Mouse (Mus musculus) heart, adult 9 months (tissue): Measurements from ENCODE around the gene Map3k11.
"Not testable (repeated sequence)": the region's sequence is repeated elsewhere in the genome, so short reads cannot be mapped to it uniquely, and the experiment has no call there.

Source experiments
- DNase-seq, 2 experiments: peaks; one replicate each; pipeline ENCODE4 v3.0.0; 2022; ENCODE audit warnings: low spot score in 2 of 2

Gene Map3k11

DNA sequence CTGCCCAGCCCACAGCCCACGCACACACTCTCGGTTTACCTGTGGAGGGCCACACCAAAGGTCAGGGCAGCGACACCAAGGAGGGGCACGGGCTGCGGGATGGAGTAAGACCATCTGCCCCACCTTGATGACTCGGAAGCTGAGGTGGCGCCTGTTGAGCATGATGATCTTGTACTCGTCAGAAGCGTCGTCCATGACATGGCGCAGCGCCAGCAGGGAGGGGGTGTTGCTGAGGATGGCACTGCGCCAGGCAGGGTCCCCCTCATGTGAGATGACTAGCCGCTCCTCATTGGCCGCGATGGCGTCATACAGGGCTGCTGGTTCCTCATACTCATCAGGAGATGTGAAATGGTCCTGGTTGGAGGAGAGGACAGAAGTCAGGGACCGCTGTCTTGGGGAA is 22.2 kb upstream of the Map3k11 start:
- DNase-seq = no peak

- DNase-seq = no peak
These were observed 20.2 kb upstream of the Map3k11 start for GRCm38 (mm10) chr19:5668372-5668771.

GRCm38 (mm10) chr19:5680432-5680831 is 8.1 kb upstream of the Map3k11 start:
- no peak for DNase-seq

- no peak for DNase-seq
These were observed 4.3 kb upstream of the Map3k11 start for GRCm38 (mm10) chr19:5684236-5684635.

GRCm38 (mm10) chr19:5684985-5685384 is 3.6 kb upstream of the Map3k11 start:
- DNase-seq = no peak

DNA sequence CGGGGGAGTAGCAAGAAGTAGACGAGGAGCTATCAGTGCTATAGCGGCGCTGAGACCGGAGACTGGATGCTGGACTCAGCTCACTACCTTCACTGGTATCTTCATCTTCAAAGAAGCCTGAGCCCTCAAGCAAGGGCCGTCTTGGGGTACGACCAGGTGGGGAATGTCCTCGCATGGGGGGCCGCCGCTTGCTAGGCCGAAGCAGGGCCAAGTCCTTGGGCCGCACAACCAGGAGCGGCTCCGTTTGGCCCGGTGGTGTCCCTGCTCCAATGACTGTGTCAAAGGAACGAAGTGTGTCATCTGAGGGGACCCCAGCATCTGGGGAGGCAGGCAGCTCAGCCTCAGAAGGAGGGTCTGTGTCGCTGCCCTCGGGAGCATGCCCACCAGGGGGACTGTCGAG is 3.1 kb upstream of the Map3k11 start:
- no peak for DNase-seq

- no peak for DNase-seq
These were observed 2.7 kb upstream of the Map3k11 start for GRCm38 (mm10) chr19:5685861-5686260.

- DNase-seq = no peak
These were observed 2.1 kb upstream of the Map3k11 start for GRCm38 (mm10) chr19:5686437-5686836.

DNA sequence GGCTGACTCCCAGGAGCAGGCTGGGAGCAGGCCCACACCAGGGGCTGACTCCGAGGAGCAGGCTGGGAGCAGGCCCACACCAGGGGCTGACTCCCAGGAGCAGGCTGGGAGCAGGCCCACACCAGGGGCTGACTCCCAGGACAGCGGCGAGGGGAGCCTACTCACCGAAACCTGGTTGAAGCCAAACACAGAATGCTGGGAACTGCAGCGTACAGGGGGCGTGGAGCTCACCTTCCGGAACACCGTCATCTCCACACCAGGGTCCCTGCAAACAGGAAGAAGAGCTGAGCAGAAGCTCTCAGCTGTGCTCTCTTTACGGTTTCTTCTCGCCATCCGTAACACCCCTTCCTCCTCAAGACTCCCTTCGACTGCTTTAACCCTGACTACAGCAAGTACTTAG is 1.6 kb upstream of the Map3k11 start:
- not testable (repeated sequence) for DNase-seq

DNA sequence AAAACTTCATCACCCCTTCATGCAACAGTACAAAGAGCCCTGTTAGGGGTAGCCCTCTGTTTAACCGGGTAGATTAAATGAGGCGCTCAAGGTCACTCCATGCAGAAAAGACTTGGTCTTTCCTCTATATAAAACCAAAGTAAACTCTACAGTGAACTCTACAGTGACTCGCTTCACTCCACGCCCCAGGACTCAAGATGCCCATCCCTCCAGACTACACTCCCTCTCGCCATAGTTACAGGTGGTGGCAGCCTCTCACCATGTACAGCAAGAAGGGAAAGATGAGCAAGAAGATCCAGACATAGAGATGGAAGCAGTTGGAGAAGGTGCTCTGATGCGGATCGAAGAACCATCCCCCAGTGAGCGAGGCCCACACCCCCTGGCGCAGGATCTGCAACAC is 804 bp upstream of the Map3k11 start:
- DNase-seq = no peak

DNA sequence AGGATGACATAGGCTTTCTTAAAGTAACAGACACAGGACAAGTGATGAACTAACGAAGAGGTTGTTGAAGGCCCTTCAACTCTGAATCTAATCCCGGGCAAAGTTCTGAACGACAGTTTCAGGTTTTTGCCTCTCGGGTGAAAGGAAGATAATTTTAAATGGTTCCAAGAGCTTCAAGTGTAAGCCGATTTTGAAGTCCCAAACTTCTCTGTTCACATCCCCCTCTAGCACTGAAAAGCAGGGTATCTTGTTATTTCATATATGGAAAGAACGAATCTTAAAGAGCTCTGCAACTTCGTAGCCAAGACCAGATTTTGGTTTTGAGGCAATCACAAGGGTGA is 516 bp downstream of the Map3k11 start:
- no peak for DNase-seq

DNA sequence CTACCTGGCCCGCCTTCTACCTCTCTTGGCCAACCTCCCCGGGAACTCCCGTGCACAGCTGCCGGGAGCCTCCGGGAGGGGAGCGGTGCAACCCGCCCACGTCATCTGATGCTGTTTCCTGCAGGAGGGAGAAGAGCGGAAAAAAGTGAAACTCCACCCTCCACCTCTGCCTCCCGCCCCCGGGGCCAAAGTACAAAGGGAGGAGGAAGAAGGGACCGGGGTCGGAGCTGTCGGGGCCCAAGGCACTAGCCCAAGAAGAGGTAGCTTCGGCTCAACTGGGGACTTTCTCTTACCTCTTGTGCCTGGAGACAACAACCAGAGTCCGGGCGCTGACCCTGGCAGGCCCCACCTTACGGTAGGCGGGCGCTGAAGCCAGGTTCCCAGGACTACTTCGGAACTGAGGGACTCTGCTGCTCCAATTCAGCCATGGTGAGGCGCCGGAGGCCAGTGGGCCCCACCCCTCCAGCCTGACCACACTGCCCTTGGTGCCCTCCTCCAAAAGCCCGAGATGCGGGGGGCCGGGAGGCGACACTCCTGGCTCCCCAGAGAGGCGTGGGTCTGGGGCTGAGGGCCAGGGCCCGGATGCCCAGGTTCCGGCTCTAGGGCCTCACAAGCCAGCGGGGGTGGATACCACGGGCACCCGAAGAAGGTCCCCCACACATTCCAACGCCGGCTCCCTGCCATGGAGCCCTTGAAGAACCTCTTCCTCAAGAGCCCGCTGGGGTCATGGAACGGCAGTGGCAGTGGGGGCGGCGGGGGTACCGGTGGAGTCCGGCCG is 1.2 kb downstream of the Map3k11 start:
- peak; percentile 92 to 94 for DNase-seq

DNA sequence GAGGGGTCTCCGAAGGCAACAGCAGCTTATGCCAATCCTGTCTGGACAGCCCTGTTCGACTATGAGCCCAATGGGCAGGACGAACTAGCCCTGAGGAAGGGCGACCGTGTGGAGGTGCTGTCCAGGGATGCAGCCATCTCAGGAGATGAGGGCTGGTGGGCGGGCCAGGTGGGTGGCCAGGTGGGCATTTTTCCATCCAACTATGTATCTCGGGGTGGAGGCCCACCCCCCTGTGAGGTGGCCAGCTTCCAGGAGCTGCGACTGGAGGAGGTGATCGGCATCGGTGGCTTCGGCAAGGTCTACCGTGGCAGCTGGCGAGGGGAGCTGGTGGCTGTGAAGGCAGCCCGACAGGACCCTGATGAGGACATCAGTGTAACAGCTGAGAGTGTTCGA is 1.8 kb downstream of the Map3k11 start:
- peak in 1 of 2 experiments; percentile 39 for DNase-seq

DNA sequence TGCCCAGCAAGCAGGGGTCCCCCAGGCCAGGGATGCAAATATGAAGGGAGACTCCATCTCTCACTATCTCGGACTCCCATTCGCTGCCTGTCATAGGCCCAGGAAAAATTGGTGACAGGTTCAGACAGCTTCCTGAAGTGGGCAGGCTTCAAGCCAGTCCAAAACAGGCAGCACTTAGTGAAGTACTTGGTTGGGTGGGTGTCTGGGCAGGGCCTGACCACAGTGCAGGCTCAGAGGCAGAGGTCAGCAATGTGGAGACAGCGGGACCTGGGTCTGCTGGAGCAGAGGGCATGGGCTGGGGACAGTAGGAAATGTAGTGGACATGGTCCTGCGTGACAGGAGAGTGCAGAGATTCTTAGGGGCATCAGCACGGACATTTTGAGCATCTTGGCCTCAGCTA is 3.1 kb downstream of the Map3k11 start:
- DNase-seq = no peak

- peak; percentile 81 to 90 for DNase-seq
These were observed 3.8 kb downstream of the Map3k11 start for GRCm38 (mm10) chr19:5692086-5692912.

DNA sequence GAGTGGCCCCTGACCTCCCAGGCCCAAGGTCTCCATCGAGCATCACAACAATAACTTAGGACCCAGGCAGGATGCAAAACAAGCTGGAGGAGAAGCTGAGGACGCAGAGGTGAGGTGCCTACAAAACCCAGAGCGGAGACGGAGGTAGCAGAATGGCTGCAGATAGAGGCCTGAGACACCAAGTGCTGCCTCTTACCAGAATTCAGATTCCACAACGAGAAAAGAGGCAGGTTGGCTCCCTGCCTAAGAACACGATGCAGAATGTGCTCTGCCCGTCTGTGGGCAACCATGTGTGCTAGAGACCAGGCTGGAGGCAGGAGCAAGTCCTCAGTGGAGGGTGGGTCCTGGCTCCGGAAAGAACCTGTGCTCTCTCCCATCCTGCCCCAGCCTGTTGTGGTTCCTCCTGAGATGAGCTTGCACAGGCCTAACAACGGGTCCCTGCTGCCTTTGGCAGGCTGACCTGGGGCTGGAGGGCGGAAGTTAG is 4.4 kb downstream of the Map3k11 start:
- no peak for DNase-seq

- DNase-seq = no peak
These were observed 5.3 kb downstream of the Map3k11 start for GRCm38 (mm10) chr19:5693801-5694200.

GRCm38 (mm10) chr19:5695849-5696462 is 7.4 kb downstream of the Map3k11 start:
- DNase-seq = no peak

DNA sequence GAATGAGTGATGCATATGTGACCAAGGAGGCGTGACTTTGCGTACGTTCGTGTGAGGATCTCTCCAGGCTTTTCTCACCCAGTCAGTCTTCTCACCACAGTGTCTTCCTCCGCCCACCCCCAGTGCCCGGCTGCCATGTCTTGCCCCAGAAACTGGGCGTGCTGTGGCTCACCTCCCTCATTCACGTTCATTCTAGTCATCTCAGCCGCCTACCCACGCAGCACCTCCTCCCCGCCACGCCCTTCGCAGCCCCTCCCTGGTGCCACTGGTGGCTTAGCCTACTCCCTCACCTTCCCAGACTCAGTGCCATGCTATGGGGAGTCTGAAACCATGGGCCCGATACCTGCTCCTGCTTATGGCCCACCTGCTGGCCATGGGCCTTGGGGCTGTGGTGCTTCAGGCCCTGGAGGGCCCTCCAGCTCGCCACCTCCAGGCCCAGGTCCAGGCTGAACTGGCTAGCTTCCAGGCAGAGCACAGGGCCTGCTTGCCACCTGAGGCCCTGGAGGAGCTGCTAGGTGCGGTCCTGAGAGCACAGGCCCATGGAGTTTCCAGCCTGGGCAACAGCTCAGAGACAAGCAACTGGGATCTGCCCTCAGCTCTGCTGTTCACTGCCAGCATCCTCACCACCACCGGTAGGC is 15.7 kb downstream of the Map3k11 start, which contains the start of gene Kcnk7:
Gene Kcnk7 (plus strand): TSS at position 205 of the 638 bp plus-strand sequence.
- DNase-seq = no peak

- peak in 1 of 2 experiments; percentile 43 for DNase-seq
These were observed 16.4 kb downstream of the Map3k11 start for GRCm38 (mm10) chr19:5704801-5705571.

DNA sequence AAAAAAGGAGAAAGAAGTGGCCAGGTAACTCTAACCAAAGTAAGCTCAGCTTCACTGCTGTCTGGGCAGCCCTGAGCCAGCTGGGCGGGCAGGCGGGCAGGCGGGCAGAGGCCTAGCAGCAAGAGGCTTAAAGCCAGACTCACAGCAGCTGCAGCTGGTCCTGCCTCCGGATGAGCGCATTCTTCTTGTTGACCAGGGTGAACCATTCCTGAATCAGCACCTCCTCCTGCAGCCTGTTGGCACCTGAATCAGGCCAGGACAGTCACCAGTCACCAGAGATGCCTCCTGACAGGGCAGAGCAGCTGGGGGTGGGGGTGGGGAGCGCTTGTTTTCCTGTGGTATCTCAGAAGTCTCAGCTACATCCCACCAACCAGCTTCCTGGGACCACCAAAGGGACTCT is 21.5 kb downstream of the Map3k11 start:
- DNase-seq = no peak
